Mouse (Mus musculus) midbrain, embryonic 15.5 days (tissue): Measurements from ENCODE around the gene Cacna1f. TPM values are rescaled to one million over a fixed set of nuclear protein-coding genes. Genes with fewer than 3 reads are reported as not detected.

Source experiments
- ATAC-seq: fragments of 200-750 bp; cut with Nextera tagmentation; replicated peaks from 2 replicates; pipeline ENCODE4 v1.8.0; 2017; ENCODE audit warnings: moderate TSS enrichment
- H3K27ac ChIP-seq: fragments of 300-500 bp; sonication (generic); 2 replicates; pipeline ENCODE4 v1.5.1; 2015; ENCODE audit warnings: mild to moderate bottlenecking, inconsistent platforms
- H3K27me3 ChIP-seq: fragments of 300-500 bp; sonication (generic); replicated peaks from 2 replicates; pipeline ENCODE4 v1.6.1; 2015; ENCODE audit warnings: inconsistent platforms
- H3K36me3 ChIP-seq: fragments of 300-500 bp; sonication (generic); replicated peaks from 2 replicates; pipeline ENCODE4 v1.6.1; 2015; ENCODE audit warnings: inconsistent platforms
- H3K4me1 ChIP-seq: fragments of 300-500 bp; sonication (generic); 2 replicates; pipeline ENCODE4 v1.6.1; 2015; ENCODE audit warnings: inconsistent platforms
- H3K4me2 ChIP-seq: fragments of 300-500 bp; sonication (generic); 2 replicates; pipeline ENCODE4 v1.6.1; 2015; ENCODE audit warnings: inconsistent platforms, mild to moderate bottlenecking, moderate library complexity
- H3K4me3 ChIP-seq: fragments of 300-500 bp; sonication (generic); 2 replicates; pipeline ENCODE4 v1.5.1; 2015; ENCODE audit warnings: mild to moderate bottlenecking, inconsistent platforms
- H3K9ac ChIP-seq: fragments of 300-500 bp; sonication (generic); 2 replicates; pipeline ENCODE4 v1.6.1; 2015; ENCODE audit warnings: mild to moderate bottlenecking, inconsistent platforms
- H3K9me3 ChIP-seq: fragments of 300-500 bp; sonication (generic); 2 replicates; pipeline ENCODE4 v1.6.1; 2016; ENCODE audit warnings: inconsistent platforms
- WGBS: fragments of 180-500 bp; shearing (Covaris S2); methylation state at CpG from one replicate; pipeline ENCODE4 v1.1.7; 2015; ENCODE audit warnings: mixed read lengths; 5-methylcytosine and 5-hydroxymethylcytosine counted together
- polyA plus RNA-seq: library from polyadenylated mRNA; unstranded; fragments of >200 nt; fragmentation: Nextera tagmentation; extraction: Ambion mirVana; gene quantifications from 2 replicates; pipeline ENCODE4 v1.2.1, GENCODE M21; 2015

Cacna1f gene
- polyA plus RNA-seq, 1 experiment from 2014 or later = 0.27 TPM

DNA sequence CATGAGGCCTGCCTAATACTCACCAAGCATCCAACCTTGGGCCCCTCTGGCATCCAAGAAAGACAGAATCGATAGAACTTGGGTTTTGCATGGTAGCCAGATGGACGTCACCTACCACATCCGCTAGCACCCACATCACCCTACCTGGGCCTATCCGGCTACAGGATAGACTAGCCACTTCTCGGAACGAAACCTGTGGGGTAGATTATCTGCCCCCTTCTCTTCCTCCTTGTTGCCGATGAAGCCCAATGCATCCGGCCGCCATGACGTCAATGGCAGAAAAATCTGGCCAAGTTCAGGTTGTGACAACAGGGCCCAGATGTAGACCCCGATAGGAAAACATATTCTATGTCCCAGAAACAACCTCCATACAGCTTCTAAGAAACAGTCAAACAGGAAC, 23.0 kb upstream of the Cacna1f start:
- Histone ChIP-seq H3K4me1 (no peaks in the 10 kb centered on the region), H3K4me3 (no peak overlapping the region), H3K9ac (no peak overlapping the region), H3K4me2 (no peak overlapping the region), H3K27ac (no peak overlapping the region), H3K27me3 (no peaks in the 10 kb centered on the region), H3K9me3 (no peaks in the 10 kb centered on the region), H3K36me3 (no peaks in the 10 kb centered on the region)
- ATAC-seq = no peak
- WGBS = 97% methylated on average over 11 of the region's 11 CpGs

DNA sequence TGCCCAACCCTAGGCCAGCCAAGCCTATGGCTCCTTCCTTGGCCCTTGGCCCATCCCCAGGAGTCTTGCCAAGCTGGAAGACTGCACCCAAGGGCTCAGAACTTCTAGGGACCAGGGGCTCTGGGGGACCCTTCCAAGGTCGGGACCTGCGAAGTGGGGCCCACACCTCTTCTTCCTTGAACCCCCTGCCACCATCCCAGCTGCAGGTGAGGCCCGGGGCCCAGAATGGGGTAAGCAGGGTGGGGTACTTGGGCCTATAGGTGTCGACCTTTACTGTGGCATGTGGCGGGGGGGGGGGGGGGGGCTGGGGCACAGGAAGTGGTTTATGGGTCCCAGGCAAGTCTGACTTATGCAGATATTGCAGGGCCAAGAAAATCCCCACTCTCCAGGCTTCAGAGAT, 20.5 kb upstream of the Cacna1f start:
- Histone ChIP-seq H3K9ac (no peak overlapping the region), H3K4me2 (no peak overlapping the region), H3K4me3 (no peak overlapping the region), H3K9me3 (no peaks in the 10 kb centered on the region), H3K36me3 (no peaks in the 10 kb centered on the region), H3K27me3 (no peaks in the 10 kb centered on the region), H3K4me1 (no peaks in the 10 kb centered on the region), H3K27ac (no peak overlapping the region)
- 81% methylated on average over 4 of the region's 5 CpGs for WGBS
- ATAC-seq = no peak

DNA sequence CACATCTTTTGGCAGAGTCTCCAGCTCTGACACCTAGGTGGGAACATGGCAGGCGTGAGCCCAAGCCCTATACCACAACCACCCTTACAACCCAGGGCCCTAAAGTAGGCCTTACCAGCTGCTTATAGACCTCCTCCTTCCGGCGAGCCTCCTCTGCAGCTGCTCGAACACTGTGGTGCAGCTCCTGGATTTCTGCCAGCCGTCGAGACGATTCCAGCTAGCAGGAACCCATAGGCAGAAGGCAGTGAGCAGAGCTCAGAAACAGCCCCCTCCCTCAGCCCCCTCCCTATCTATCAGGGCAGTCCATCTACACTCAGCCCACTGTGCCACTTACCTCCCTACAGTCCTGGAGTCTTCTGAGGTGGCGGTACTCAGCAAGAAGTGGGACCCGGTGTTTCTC, 11.5 kb upstream of the Cacna1f start:
- Histone ChIP-seq H3K27ac (no peak overlapping the region), H3K4me1 (no peaks in the 10 kb centered on the region), H3K4me2 (no peak overlapping the region), H3K27me3 (no peaks in the 10 kb centered on the region), H3K4me3 (no peak overlapping the region), H3K9me3 (no peaks in the 10 kb centered on the region), H3K9ac (no peak overlapping the region), H3K36me3 (0 out of 2 replicates have a peak, but pooled peaks cover 3% of the 10 kb centered on the region)
- ATAC-seq = no peak
- WGBS = 89% methylated on average over 9 of the region's 9 CpGs

GRCm38 (mm10) chrX:7604004-7604403, 2.9 kb upstream of the Cacna1f start:
- Histone ChIP-seq H3K4me3 (no peak overlapping the region), H3K4me1 (peaks cover 11% of the 10 kb centered on the region; the same call in 1 of the 2 replicates)
- no peak for ATAC-seq

GRCm38 (mm10) chrX:7604879-7605574, 1.9 kb upstream of the Cacna1f start, which contains the start of gene Ccdc22:
Gene Ccdc22, minus strand, starts transcription at chrX:7605517.
- Histone ChIP-seq H3K36me3 (no peaks in the 10 kb centered on the region), H3K4me3 (peak within 1 kb of the TSS; percentile 50), H3K27ac (peak within 1 kb of the TSS; percentile 76), H3K4me1 (peaks cover 13% of the 10 kb centered on the region; the same call in 1 of the 2 replicates), H3K27me3 (no peaks in the 10 kb centered on the region), H3K9ac (peak within 1 kb of the TSS; percentile 46), H3K9me3 (no peaks in the 10 kb centered on the region), H3K4me2 (peak within 1 kb of the TSS; percentile 50)
- peak; percentile 91 for ATAC-seq
- WGBS = 22% methylated on average over 28 of the region's 28 CpGs

More at GRCm38 (mm10) chrX:7604004-7604403, 2.9 kb upstream of the Cacna1f start:
- H3K9ac ChIP-seq = no peak overlapping the region
- WGBS = 93% methylated on average over 7 of the region's 7 CpGs
- H3K36me3 ChIP-seq = no peaks in the 10 kb centered on the region
- no peaks in the 10 kb centered on the region for H3K9me3 ChIP-seq
- H3K4me2 ChIP-seq = no peak overlapping the region
- no peaks in the 10 kb centered on the region for H3K27me3 ChIP-seq
- no peak overlapping the region for H3K27ac ChIP-seq

DNA sequence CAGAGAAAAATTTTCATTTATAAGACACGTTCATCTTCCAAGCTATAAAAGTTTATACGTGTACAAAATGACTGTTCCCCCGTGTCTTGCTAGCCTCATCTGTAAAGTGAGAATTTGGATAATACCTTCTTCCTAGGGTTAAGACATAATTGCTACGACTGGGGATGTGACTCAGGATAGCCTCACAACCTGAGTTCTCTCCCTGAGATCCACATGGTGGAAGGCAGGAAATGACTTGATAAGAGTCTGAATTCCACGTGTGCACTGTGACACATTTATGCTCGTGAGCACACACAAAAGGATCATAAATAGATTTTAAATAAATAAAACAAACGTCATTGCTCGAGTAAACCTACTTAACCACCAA, 1.3 kb upstream of the Cacna1f start:
- H3K4me2 ChIP-seq = peak overlapping the region; percentile 50; the same call in 1 of the 2 replicates
- 0 out of 2 replicates have a peak overlapping the region, but pooled peaks have one; percentile 50 for H3K4me3 ChIP-seq
- peak; percentile 43 for ATAC-seq
- no peaks in the 10 kb centered on the region for H3K9me3 ChIP-seq
- H3K4me1 ChIP-seq = peaks cover 13% of the 10 kb centered on the region; the same call in 1 of the 2 replicates
- H3K27ac ChIP-seq = no peak overlapping the region
- no peaks in the 10 kb centered on the region for H3K36me3 ChIP-seq
- H3K27me3 ChIP-seq = no peaks in the 10 kb centered on the region
- no peak overlapping the region for H3K9ac ChIP-seq
- WGBS = 46% methylated on average over 8 of the region's 8 CpGs

GRCm38 (mm10) chrX:7610035-7610434, 3.2 kb downstream of the Cacna1f start:
- peaks cover 2% of the 10 kb centered on the region; the same call in 1 of the 2 replicates for H3K4me1 ChIP-seq
- H3K36me3 ChIP-seq = no peaks in the 10 kb centered on the region
- peak overlapping the region; percentile 68; the same call in 1 of the 2 replicates for H3K27ac ChIP-seq
- H3K4me2 ChIP-seq = peak overlapping the region; percentile 71
- no peaks in the 10 kb centered on the region for H3K27me3 ChIP-seq
- peak overlapping the region; percentile 48 for H3K9ac ChIP-seq
- ATAC-seq = peak; percentile 30
- 24% methylated on average over 21 of the region's 21 CpGs for WGBS
- H3K4me3 ChIP-seq = peak overlapping the region; percentile 44
- no peaks in the 10 kb centered on the region for H3K9me3 ChIP-seq

DNA sequence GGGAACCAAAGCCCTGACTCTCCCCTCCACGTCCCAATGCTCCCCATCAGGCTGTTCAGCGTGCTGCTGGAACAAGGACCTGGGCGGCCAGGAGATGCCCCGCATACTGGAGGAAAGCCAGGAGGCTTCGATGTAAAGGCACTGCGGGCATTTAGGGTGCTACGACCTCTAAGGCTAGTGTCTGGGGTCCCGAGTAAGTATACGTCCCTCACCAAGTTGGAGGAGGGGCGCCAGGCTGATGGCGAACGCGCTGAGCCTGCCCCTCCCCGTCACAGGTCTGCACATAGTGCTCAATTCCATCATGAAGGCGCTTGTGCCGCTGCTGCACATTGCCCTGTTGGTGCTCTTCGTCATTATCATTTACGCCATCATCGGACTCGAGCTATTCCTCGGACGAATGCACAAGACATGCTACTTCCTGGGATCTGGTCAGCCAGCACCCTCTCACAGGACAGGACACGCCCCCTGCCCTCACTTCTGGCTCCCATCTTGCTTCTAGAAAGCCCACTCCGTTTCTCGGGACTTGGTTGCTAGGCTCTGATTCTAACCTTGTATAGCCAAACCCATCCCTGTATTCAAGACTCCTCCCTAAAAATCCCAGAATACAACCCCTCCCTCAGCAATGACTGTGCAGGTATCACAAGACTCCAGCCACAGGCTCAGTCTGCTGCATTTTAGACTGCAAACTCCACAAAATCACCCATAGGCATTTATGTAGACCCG, 3.8 kb downstream of the Cacna1f start:
- Histone ChIP-seq H3K4me1 (peaks cover 2% of the 10 kb centered on the region; the same call in 1 of the 2 replicates), H3K27ac (peak overlapping the region; percentile 68), H3K4me3 (peak overlapping the region; percentile 44), H3K27me3 (no peaks in the 10 kb centered on the region), H3K9ac (peak overlapping the region; percentile 48), H3K9me3 (no peaks in the 10 kb centered on the region), H3K36me3 (no peaks in the 10 kb centered on the region), H3K4me2 (peak overlapping the region; percentile 71)
- ATAC-seq = peak; percentile 80
- WGBS = 27% methylated on average over 26 of the region's 26 CpGs

DNA sequence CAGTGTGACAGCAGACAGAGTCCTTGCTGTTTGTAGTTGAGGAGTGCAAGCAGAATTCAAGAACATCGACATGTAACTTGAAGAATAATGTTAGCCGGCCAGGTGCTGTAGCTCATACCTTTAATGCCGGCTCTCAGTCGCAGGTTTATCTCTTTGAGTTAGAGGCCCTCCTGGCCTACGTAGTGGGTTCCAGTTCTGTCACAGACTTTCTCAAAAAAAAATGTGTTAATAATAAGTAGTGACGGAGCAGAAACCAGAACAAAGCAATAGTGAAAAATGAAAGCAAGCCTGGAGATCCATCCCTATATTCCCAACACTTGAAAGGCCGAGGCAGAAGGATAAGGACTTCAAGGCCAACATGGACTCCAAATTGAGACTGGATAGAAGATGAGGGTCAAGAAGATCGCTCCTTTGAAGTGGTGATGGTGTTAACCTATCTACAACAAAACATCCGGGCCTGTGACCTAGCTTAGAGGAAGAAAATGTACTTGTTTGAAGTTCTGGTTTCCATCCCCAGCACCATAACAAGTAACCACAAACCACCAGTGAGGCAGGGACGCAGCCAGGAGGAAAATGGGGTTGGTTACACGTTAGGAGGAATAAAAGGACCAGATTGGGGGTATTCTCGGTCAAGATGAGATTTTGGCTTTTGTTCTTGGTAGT, 11.1 kb downstream of the Cacna1f start:
- no peak for ATAC-seq
- 79% methylated on average over 12 of the region's 12 CpGs for WGBS

DNA sequence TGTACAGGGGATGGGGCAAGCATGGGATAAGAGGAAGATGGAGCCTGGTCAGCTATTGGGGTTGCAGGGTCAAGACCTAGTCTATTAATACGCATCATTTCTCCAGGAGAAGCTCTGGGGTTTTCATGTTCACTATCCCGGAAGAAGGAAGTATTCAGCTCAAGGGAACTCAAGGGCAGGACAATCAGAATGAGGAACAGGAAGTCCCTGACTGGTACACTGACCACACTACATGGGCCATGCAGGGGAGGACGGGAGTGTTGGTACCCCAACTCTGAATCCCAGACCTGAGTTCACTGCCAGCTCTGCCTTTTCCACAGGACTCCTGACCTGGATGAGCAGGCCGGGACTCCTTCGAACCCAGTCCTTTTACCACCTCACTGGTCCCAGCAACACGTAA, 25.7 kb downstream of the Cacna1f start:
- no peak overlapping the region for H3K27ac ChIP-seq
- H3K27me3 ChIP-seq = no peaks in the 10 kb centered on the region
- ATAC-seq = no peak
- H3K9me3 ChIP-seq = no peaks in the 10 kb centered on the region
- WGBS = 91% methylated on average over 6 of the region's 6 CpGs
- H3K4me1 ChIP-seq = no peaks in the 10 kb centered on the region
- no peak overlapping the region for H3K4me2 ChIP-seq
- no peaks in the 10 kb centered on the region for H3K36me3 ChIP-seq
- H3K9ac ChIP-seq = no peak overlapping the region
- no peak overlapping the region for H3K4me3 ChIP-seq

More for the DNA sequence above, 11.1 kb downstream of the Cacna1f start:
- Histone ChIP-seq H3K27me3 (no peaks in the 10 kb centered on the region), H3K9ac (no peak overlapping the region), H3K9me3 (no peaks in the 10 kb centered on the region), H3K4me3 (no peak overlapping the region), H3K4me2 (no peak overlapping the region), H3K27ac (no peak overlapping the region), H3K4me1 (no peaks in the 10 kb centered on the region), H3K36me3 (no peaks in the 10 kb centered on the region)

DNA sequence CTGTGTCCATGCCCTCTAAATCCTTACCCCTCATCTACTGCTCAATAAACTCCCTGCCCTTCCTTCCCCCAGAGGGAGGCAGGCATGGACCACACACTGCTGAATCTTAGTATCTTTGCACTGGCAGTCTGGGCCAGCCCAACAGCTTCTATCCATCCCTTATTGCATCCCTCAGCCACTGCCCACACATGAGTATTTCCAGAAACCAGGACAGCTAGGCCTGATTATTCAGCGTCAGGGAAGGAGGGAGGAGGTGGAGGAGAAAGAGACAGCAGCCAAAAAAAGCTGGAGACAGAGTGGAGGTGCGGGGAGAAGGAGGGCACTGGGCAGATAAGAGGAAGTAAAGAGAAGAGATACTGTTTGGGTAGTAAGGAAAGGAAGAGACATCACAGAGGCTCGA, 28.2 kb downstream of the Cacna1f start:
- no peaks in the 10 kb centered on the region for H3K27me3 ChIP-seq
- WGBS = 75% methylated on average over 3 of the region's 3 CpGs
- no peaks in the 10 kb centered on the region for H3K9me3 ChIP-seq
- H3K4me2 ChIP-seq = no peak overlapping the region
- H3K4me1 ChIP-seq = no peaks in the 10 kb centered on the region
- no peak overlapping the region for H3K27ac ChIP-seq
- ATAC-seq = no peak
- H3K9ac ChIP-seq = no peak overlapping the region
- H3K4me3 ChIP-seq = no peak overlapping the region
- no peaks in the 10 kb centered on the region for H3K36me3 ChIP-seq

DNA sequence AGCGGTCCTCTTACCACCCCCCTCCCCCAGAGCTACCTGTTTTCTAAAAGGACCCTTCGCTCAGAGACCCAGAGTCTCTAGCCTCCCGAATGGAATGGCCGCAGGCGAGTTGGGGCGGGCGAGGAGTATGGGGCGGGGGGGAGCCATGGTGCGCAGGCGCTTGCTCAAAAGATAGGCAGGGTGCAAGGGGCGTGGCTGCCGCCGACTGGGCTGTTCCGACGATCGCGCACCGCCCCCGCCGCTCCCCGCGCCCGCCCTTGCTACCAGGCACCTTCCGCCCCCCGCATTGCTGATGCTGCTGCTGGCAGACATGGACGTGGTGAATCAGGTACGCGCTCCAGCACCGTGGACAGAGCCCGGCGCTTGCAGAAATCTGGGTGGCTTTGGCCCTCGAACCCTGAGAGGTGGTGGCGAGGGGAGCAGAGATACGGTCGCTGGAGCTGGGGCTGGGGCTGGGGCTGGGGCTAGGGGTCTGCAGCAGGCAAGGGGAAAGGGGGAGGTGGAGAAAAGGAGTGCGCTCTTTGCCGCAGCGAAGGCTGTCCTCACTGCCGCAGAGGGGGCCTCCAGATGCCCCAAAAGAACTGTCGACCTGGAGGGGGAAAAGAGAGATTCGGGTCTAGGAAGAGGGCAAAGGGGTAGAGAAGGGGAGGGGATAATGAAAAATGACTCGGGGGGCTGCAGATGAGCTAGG, 31.7 kb downstream of the Cacna1f start, which contains the start of gene Syp:
Gene Syp, plus strand, starts transcription at position 71 of the 691 bp plus-strand sequence.
- WGBS = 23% methylated on average over 37 of the region's 42 CpGs
- Histone ChIP-seq H3K4me3 (peak within 1 kb of the TSS; percentile 48), H3K27ac (peak within 1 kb of the TSS; percentile 86), H3K4me1 (peaks cover 7% of the 10 kb centered on the region), H3K27me3 (no peaks in the 10 kb centered on the region), H3K9me3 (no peaks in the 10 kb centered on the region), H3K4me2 (peak within 1 kb of the TSS; percentile 71), H3K9ac (peak within 1 kb of the TSS; percentile 61), H3K36me3 (no peaks in the 10 kb centered on the region)
- ATAC-seq = peak; percentile 87
